Mouse (Mus musculus): ENCODE measurements around the gene Zfp128.
"Not testable (repeated sequence)": the region's sequence is repeated elsewhere in the genome, so short reads cannot be mapped to it uniquely, and the experiment has no call there.

Gene Zfp128

DNA sequence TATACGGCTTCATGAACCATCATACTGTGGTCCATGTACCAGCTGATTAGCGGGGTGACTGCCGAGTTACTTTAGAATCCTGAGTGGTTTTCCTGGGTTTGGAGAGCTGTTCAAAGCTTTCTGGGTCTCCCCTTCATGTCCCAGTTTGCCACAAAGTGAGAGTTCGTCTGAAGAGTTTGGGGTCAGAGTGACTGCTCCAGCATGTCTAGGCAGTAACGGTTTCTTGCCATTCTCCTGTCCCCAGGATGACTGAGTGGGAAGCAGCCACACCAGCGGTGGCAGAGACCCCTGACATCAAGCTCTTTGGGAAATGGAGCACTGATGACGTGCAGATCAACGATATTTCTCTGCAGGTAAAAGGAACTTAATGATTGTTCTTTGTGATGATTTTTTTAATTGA, 41.8 kb downstream of the Zfp128 start:
- DNase-seq = no peak

DNA sequence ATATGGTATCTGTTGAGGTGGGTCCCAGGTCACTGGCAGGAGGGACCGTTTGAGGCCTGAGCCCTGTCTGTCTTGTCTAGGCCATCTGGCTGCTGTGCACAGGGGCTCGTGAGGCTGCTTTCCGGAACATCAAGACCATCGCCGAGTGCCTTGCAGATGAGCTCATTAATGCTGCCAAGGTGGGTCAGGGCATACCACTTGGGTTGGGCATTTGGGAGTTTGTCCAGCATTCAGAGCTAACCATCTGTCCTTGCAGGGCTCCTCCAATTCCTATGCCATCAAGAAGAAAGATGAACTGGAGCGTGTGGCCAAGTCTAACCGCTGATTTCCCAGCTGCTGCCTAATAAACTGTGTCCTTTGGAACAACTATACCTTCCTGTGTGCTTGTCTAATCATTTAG, 45.3 kb downstream of the Zfp128 start:
- no peak for DNase-seq

DNA sequence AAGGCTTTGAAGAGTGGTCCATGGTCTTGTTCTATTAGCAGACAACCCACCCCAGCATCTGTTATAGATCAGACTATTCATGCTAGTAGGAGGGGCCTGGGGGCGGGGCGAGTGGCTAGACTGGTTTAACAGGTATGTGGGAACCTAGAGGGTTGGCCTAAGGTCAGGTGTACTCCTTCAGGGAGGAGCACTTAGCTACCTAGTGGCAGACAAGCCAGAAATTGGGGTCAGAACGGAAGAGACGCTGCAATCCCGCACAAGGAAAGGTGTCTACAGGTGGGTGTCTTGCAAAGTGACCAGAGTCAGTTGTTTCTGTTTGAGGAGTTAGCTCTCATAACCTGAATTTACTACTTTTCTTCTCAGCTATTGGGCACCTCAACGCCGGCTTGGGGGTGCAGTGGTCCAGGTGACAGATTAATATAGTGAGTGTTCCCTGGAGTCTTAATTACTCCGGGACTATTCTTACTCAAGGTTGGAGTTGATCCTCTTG, 46.3 kb downstream of the Zfp128 start, which contains the start of gene Rnf225:
Rnf225 (plus strand) TSS at position 226 of the 490 bp plus-strand sequence.
- DNase-seq = no peak

DNA sequence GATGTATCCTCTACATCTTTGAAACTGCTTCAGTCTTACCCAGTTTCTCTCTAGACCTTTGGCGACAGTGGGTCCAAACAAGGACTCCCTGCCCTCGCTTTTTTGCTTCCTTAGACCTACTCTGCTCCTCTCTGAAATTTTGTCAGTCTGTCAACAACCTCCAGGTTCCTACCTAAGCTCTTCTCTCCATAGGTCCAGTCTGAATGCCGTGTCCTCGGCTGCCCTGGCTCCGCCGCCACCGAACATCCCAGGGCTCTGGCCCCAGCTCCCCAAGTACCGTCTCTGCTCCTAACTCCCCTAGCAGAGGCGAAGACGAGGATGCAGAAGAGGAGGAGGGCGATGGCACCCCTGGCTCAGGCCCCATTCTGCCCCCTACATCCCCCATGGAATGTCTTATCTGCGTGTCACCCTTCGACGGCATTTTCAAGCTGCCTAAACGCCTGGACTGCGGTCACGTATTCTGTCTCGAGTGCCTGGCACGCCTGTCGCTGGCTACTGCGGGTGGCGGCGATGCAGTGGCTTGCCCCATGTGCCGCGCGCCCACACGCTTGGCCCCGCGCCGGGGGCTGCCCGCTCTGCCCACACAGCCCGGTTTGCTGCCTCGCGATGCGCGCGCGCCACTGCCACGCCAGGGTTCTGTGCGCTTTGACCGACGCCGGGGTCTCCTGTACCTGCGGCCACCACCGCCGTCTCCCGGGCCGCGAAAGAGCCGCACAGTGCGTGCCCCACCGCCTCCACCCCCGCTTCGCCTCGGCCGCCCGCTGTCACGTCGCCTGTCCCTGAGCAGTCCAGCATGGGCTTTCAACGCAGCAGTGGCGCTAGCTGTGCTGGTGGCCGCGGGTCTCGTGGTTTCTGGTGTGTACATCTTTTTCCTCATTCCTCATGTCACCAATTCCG, 47.0 kb downstream of the Zfp128 start:
- no peak for DNase-seq

DNA sequence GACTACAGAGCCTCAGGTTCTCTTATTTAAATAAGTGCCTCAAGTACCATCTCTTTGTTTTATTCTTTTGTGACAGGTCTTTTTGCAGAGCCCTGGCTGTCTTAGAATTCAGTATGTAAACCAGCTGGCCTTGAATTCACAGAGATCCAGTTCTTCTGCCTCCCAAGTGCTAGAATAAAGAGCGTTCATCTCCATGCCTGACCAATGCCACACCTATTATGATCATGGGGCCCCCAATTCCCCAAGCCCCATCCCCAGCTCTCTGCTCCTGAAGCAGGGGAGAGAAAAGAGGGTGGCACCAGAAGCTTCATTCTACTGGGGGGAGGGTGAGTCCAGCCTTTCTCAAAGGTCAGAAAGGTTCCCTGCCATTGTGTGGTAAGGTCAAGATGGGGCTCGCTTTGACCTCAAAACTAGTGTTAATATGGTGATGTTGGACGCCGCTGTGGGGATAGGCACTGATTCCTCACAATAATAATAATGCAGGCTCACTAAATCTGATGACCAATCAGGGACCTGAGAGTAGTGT, 52.7 kb downstream of the Zfp128 start:
- no peak for DNase-seq

DNA sequence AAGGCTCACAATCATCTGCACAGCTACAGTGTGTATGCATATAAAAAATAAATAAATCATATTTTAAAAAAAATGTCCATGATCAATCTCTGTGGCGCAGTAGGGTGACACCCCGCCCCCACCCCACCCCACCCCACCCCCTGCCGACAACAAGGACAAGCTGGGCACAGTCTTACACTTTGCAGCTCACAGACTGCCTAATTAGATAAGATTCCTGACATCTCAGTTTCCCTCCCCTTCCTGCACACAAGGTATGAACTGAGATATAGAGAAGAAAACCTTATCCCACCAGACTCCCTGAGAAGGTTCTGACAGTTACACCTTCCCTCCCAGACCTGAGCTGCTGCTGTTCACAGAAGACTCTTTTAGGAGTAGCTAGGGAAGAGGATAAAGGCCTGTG, 53.8 kb downstream of the Zfp128 start:
- DNase-seq = no peak

DNA sequence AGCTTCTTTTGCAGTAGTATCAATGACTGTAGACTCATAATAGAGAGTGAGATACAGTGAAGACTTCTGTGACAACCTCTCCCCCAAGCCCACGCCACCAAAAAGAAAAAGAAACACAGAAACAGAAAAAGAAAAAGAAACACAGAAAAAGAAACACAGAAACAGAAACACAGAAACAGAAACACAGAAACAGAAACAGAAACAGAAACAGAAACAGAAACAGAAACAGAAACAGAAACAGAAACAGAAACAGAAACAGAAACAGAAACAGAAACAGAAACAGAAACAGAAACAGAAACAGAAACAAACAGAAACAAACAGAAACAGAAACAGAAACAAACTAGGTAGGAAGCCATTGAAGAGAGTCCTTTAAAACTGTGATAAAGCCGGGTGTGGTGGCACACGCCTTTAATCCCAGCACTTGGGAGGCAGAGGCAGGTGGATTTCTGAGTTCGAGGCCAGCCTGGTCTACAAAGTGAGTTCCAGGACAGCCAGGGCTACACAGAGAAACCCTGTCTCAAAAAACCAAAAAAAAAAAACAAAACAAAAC, 56.4 kb downstream of the Zfp128 start:
- not testable (repeated sequence) for DNase-seq

DNA sequence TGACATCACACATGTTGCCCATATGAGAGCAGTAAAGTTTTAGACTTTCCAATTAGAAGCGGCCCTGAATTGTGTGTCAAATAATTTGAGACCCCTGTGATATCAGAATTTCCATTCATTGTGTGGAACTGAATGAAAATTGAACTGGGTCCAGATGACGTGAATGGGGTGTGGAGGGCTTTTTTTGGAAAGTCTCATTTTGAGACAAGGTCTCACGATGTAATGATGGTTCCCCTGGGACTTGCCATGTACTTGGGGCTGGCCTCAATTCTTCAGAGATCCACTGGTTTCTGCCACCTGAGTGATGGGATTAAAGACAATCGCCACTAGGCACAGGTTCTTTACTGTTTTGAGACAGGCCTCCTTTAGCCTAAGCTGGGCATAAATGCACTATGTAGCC, 59.6 kb downstream of the Zfp128 start:
- DNase-seq = no peak

Data from B cell, adult 2 months (primary cell).